Mouse (Mus musculus) intestine, postnatal 0 days (tissue): ENCODE data around the gene Gm17622. TPM values are rescaled to one million over a fixed set of nuclear protein-coding genes. Genes with fewer than 3 reads are reported as not detected.

Source experiments
- ATAC-seq: fragments of 200-750 bp; cut with Nextera tagmentation; 2 replicates; pipeline ENCODE4 v1.8.0; 2017; ENCODE audit warnings: mild to moderate bottlenecking, moderate TSS enrichment, moderate library complexity
- H3K27ac ChIP-seq: fragments of 300-500 bp; sonication (generic); 2 replicates; pipeline ENCODE4 v1.5.1; 2014; ENCODE audit warnings: mild to moderate bottlenecking, low read depth, low read length, moderate library complexity
- H3K27me3 ChIP-seq: fragments of 300-500 bp; sonication (generic); replicated peaks from 2 replicates; pipeline ENCODE4 v1.6.1; 2014; ENCODE audit warnings: low read length, mixed read lengths; ENCODE audit not compliant: control insufficient read depth, insufficient read depth
- H3K36me3 ChIP-seq: fragments of 300-500 bp; sonication (generic); 2 replicates; pipeline ENCODE4 v1.6.1; 2014; ENCODE audit warnings: mild to moderate bottlenecking, moderate library complexity; ENCODE audit not compliant: control insufficient read depth, insufficient read depth
- H3K4me1 ChIP-seq: fragments of 300-500 bp; sonication (generic); replicated peaks from 2 replicates; pipeline ENCODE4 v1.6.1; 2014; ENCODE audit warnings: antibody characterized with exemption, low read length, mixed read lengths; ENCODE audit not compliant: control insufficient read depth, insufficient read depth
- H3K4me2 ChIP-seq: fragments of 300-500 bp; sonication (generic); replicated peaks from 2 replicates; pipeline ENCODE4 v1.6.1; 2014; ENCODE audit warnings: low read depth, mild to moderate bottlenecking, moderate library complexity
- H3K4me3 ChIP-seq: fragments of 300-500 bp; sonication (generic); 2 replicates; pipeline ENCODE4 v1.5.1; 2014; ENCODE audit warnings: low read depth, low read length
- H3K9ac ChIP-seq: fragments of 300-500 bp; sonication (generic); 2 replicates; pipeline ENCODE4 v1.6.1; 2014; ENCODE audit warnings: mild to moderate bottlenecking, low read depth, low read length
- H3K9me3 ChIP-seq: fragments of 300-500 bp; sonication (generic); 2 replicates; pipeline ENCODE4 v1.6.1; 2016; ENCODE audit warnings: mixed run types; ENCODE audit not compliant: control insufficient read depth
- CTCF ChIP-seq: sonication (generic); IDR thresholded peaks from 2 replicates; pipeline ENCODE4 v1.5.1; 2016; ENCODE audit warnings: low read depth, mild to moderate bottlenecking, control low read depth, antibody characterized with exemption, moderate library complexity
- WGBS: fragments of 180-500 bp; shearing (Covaris S2); extraction: QIAGEN DNeasy Blood & Tissue Kit; methylation state at CpG from one replicate; pipeline ENCODE4 v1.1.7; 2014; 5-methylcytosine and 5-hydroxymethylcytosine counted together
- polyA plus RNA-seq: library from polyadenylated mRNA; unstranded; fragments of >200 nt; fragmentation: Nextera tagmentation; extraction: Ambion mirVana; gene quantifications from 2 replicates; pipeline ENCODE4 v1.2.1, GENCODE M21; 2015

Gene Gm17622
- polyA plus RNA-seq, 1 experiment from 2014 or later, result not detected

DNA sequence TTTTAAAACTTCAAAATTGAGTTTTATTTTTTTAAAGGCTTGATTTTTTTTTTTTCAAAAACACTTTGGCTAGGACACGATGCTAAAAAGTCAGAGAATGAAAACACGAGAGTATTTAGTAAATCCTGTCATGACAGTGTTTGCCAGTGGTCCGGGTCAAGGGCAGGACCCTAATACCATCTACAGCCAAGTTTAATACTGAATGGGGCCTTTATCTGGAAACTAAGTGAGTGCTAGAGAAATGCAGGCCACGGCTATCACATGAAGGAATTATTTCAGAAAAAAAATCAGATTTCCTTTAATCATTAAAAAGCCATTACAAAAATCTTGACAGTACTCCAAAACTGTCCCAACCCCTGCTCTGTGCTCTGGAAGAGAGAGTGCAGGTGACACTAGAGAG, 15.1 kb downstream of the Gm17622 start:
- Histone ChIP-seq H3K27ac (no peak overlapping the region), H3K9ac (no peak overlapping the region), H3K4me2 (no peak overlapping the region), H3K4me1 (no peaks in the 10 kb centered on the region), H3K4me3 (no peak overlapping the region), H3K36me3 (peaks cover 12% of the 10 kb centered on the region), H3K27me3 (no peaks in the 10 kb centered on the region), H3K9me3 (no peaks in the 10 kb centered on the region)
- no peak for ATAC-seq
- no peak for TF ChIP-seq CTCF
- WGBS, result 85% methylated on average over 4 of the region's 4 CpGs

DNA sequence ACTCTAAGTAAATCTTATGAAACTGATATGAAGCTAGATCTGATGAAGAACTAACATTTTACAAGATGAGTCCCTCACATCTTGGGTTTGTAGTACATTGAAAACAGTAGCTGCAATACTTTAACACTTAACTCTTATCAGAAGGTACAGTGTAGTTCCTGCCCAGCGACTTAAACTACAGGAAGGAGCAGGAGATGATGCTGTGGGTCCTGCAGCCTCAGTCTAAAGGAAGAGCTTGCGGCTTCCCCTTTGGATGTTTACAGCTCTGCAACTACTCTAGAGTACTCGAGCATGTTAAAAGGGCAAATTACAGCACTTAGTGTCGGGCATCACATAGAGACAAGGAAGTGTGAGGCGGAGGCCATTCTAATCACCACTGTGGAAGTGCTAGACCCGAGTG, 15.8 kb downstream of the Gm17622 start:
- Histone ChIP-seq H3K9ac (no peak overlapping the region), H3K27me3 (no peaks in the 10 kb centered on the region), H3K36me3 (peaks cover 8% of the 10 kb centered on the region), H3K9me3 (no peaks in the 10 kb centered on the region), H3K4me3 (no peak overlapping the region), H3K4me1 (no peaks in the 10 kb centered on the region; the same call in 1 of the 2 replicates), H3K4me2 (no peak overlapping the region), H3K27ac (no peak overlapping the region)
- TF ChIP-seq CTCF, result no peak
- 71% methylated on average over 6 of the region's 6 CpGs for WGBS
- no peak for ATAC-seq

DNA sequence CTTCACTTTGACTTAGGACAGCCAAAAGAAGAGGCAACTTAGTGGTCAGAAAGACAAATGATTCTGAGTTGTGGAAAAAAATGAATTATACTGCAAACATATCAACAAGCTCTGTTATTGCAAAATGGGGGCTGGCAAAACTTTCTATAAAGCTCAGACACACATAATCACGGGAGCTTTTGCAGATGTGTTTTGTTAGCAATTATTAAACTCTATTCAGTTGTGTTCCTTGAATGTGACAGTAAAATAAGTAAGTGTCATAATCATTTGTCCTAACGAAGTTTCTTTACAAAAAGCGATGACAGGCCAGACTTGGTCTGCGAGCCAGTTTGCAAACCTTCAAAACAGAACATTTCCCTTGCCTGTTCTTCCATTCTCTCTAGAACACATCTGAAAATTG, 17.0 kb downstream of the Gm17622 start:
- no peak for TF ChIP-seq CTCF
- WGBS, result 74% methylated on average over 4 of the region's 4 CpGs
- no peak for ATAC-seq
- Histone ChIP-seq H3K4me3 (no peak overlapping the region), H3K9ac (no peak overlapping the region), H3K27me3 (no peaks in the 10 kb centered on the region), H3K36me3 (peaks cover 8% of the 10 kb centered on the region), H3K4me2 (no peak overlapping the region), H3K9me3 (no peaks in the 10 kb centered on the region), H3K4me1 (no peaks in the 10 kb centered on the region; the same call in 1 of the 2 replicates), H3K27ac (no peak overlapping the region)

DNA sequence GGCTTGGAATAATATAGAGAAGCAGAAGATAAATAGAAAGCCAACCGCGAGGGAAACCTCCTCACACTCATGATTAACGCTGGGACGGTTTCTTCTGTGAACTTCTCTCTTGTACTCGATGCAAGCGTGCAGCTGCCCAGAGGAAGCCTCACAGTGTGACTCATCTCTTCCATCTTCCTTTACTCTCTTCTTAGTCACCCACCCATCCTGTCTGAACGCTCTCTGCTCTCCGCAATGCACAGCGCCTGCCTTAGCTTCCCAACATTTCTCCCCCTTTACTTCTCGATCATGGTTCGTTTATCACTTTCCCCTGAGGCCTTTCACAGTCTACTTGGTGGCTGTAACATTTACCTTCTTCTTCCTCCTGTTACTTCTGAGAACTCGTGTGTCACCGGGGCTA, 20.1 kb downstream of the Gm17622 start:
- WGBS, result 67% methylated on average over 13 of the region's 13 CpGs
- no peak for ATAC-seq
- H3K27ac ChIP-seq, result no peak overlapping the region
- H3K36me3 ChIP-seq, result peaks cover 6% of the 10 kb centered on the region
- no peak overlapping the region for H3K9ac ChIP-seq
- TF ChIP-seq CTCF, result no peak
- no peak overlapping the region for H3K4me2 ChIP-seq
- H3K4me1 ChIP-seq, result no peaks in the 10 kb centered on the region; the same call in 1 of the 2 replicates
- H3K4me3 ChIP-seq, result no peak overlapping the region
- no peaks in the 10 kb centered on the region for H3K27me3 ChIP-seq
- H3K9me3 ChIP-seq, result no peaks in the 10 kb centered on the region

DNA sequence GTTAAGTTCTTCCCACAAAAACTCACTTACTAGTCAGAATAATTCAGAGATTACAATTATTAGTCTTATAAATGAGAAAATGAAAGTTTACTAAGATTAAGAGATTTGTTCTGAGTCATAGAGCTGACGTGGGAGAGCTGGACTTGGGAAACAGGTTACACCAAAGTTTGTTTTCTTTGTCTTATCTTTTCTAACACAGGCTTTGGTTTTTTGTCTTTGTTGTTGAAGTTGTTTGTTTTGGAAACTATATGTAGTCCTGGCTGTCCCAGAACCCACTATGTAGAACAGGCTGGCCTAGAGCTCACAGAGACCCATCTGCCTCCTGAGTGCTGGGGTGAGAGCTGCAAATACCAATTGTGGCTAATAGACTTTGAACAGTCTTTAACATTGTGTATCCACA, 20.7 kb downstream of the Gm17622 start:
- Histone ChIP-seq H3K36me3 (peaks cover 6% of the 10 kb centered on the region), H3K9me3 (no peaks in the 10 kb centered on the region), H3K4me3 (no peak overlapping the region), H3K4me2 (no peak overlapping the region), H3K4me1 (no peaks in the 10 kb centered on the region; the same call in 1 of the 2 replicates), H3K9ac (no peak overlapping the region), H3K27ac (no peak overlapping the region), H3K27me3 (no peaks in the 10 kb centered on the region)
- ATAC-seq, result no peak
- TF ChIP-seq CTCF, result no peak
- 65% methylated on average over 1 of the region's 1 CpGs for WGBS

DNA sequence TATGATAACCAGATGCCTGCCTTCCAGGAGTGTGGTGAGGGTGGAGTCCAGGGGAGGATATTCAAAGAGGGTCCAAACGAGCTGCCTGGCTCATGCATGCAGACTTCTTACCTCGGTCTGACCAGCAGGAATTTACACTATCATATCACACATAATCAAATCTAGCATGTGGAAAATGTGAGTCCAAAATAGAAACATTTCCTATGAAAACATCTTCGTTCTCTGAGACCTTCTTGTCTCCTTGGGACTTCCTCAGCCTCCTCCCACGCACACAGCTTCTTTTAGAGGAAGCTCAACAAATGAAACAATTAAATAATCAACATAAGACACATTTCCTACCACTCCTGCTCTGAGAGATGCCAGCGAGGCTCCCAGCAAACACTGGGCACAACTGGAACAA, 21.4 kb downstream of the Gm17622 start:
- H3K36me3 ChIP-seq, result peaks cover 6% of the 10 kb centered on the region
- no peaks in the 10 kb centered on the region; the same call in 1 of the 2 replicates for H3K4me1 ChIP-seq
- no peaks in the 10 kb centered on the region for H3K27me3 ChIP-seq
- no peak for TF ChIP-seq CTCF
- no peak overlapping the region for H3K4me2 ChIP-seq
- H3K27ac ChIP-seq, result no peak overlapping the region
- H3K4me3 ChIP-seq, result no peak overlapping the region
- ATAC-seq, result no peak
- no peak overlapping the region for H3K9ac ChIP-seq
- H3K9me3 ChIP-seq, result no peaks in the 10 kb centered on the region
- 58% methylated on average over 5 of the region's 5 CpGs for WGBS
